ENCODE assay signal across 9 mouse cellular contexts in genomic region chr2:103700514-103700913, GRCm38 (mm10).
A peak's percentile ranks its signal among the peaks of the same experiment; 100 is the strongest.
DNase-seq lines count a peak whose midpoint lies in the region; ATAC-seq and TF ChIP-seq lines count a peak whose summit lies in the region.
"Had no signal": no experiment of that assay in that cellular context is flagged by ENCODE, and none has a peak within 500 bp of the region (broad histone marks: within the 10 kb centered on the region; RNA-seq: fewer than 3 reads in every experiment).

No protein-coding gene starts in this region.

- TF ChIP-seq EP300 in liver, postnatal 0 days (IDR thresholded peaks at IDR 0.05; ENCODE audit: low read depth): no peak
- TF ChIP-seq EP300 in stomach, postnatal 0 days (optimal IDR thresholded peaks at IDR 0.05): no peak

- intact Hi-C loops in gastrocnemius, adult 2 months (cut with DNase I): no loop called here

- no peak overlapping the region for H3K4me2 ChIP-seq in liver, postnatal 0 days (ENCODE audit: low read depth, low read length)
- H3K4me2 ChIP-seq in liver, embryonic 11.5 days: no peak overlapping the region
- H3K4me2 ChIP-seq in stomach, postnatal 0 days (replicated peaks; ENCODE audit: low read depth): no peak overlapping the region
- no peak overlapping the region for H3K4me2 ChIP-seq in hindbrain, embryonic 11.5 days (replicated peaks; ENCODE audit: low read depth, low read length)

- no peaks in the 10 kb centered on the region; the same call in 1 of the 2 replicates for H3K36me3 ChIP-seq in liver, postnatal 0 days (replicated peaks; ENCODE audit: insufficient read depth, low read length)
- H3K36me3 ChIP-seq in liver, embryonic 11.5 days (ENCODE audit: control insufficient read depth, insufficient read depth, low read length): no peaks in the 10 kb centered on the region
- peaks cover 34% of the 10 kb centered on the region for H3K36me3 ChIP-seq in embryonic facial prominence, embryonic 10.5 days (replicated peaks)
- no peaks in the 10 kb centered on the region for H3K36me3 ChIP-seq in stomach, postnatal 0 days (ENCODE audit: control insufficient read depth, insufficient read depth, low read length)
- no peaks in the 10 kb centered on the region for H3K36me3 ChIP-seq in hindbrain, embryonic 11.5 days (ENCODE audit: control insufficient read depth, insufficient read depth, low read length)

- no peaks in the 10 kb centered on the region for H3K27me3 ChIP-seq in liver, postnatal 0 days (ENCODE audit: insufficient read depth, low read length)
- H3K27me3 ChIP-seq in liver, embryonic 11.5 days (replicated peaks; ENCODE audit: control insufficient read depth, insufficient read depth, low read length): no peaks in the 10 kb centered on the region
- H3K27me3 ChIP-seq in embryonic facial prominence, embryonic 10.5 days (replicated peaks; ENCODE audit: low read depth, poor library complexity, severe bottlenecking): no peaks in the 10 kb centered on the region
- no peaks in the 10 kb centered on the region for H3K27me3 ChIP-seq in stomach, postnatal 0 days (ENCODE audit: control insufficient read depth, insufficient read depth, low read length)
- no peaks in the 10 kb centered on the region for H3K27me3 ChIP-seq in hindbrain, embryonic 11.5 days (ENCODE audit: control insufficient read depth, insufficient read depth, low read length)

- H3K4me1 ChIP-seq in liver, postnatal 0 days (ENCODE audit: insufficient read depth): no peaks in the 10 kb centered on the region
- no peaks in the 10 kb centered on the region for H3K4me1 ChIP-seq in liver, embryonic 11.5 days (replicated peaks; ENCODE audit: control insufficient read depth, insufficient read depth, low read length)
- H3K4me1 ChIP-seq in embryonic facial prominence, embryonic 10.5 days: peaks cover 16% of the 10 kb centered on the region
- no peaks in the 10 kb centered on the region for H3K4me1 ChIP-seq in stomach, postnatal 0 days (replicated peaks; ENCODE audit: control insufficient read depth, insufficient read depth)
- no peaks in the 10 kb centered on the region for H3K4me1 ChIP-seq in hindbrain, embryonic 11.5 days (replicated peaks; ENCODE audit: control insufficient read depth, insufficient read depth, low read length)

- no peak overlapping the region for H3K9ac ChIP-seq in liver, postnatal 0 days (replicated peaks)
- no peak overlapping the region for H3K9ac ChIP-seq in liver, embryonic 11.5 days (ENCODE audit: low read depth, low read length)
- H3K9ac ChIP-seq in stomach, postnatal 0 days (ENCODE audit: low read length): no peak overlapping the region
- no peak overlapping the region for H3K9ac ChIP-seq in hindbrain, embryonic 11.5 days (ENCODE audit: low read depth, low read length)

- H3K27ac ChIP-seq in gastrocnemius, adult 2 months: no peak overlapping the region
- H3K27ac ChIP-seq in liver, postnatal 0 days (ENCODE audit: low read depth): no peak overlapping the region
- H3K27ac ChIP-seq in liver, embryonic 11.5 days (ENCODE audit: low read depth, low read length): no peak overlapping the region
- peak overlapping the region; percentile 10; the same call in 1 of the 2 replicates for H3K27ac ChIP-seq in embryonic facial prominence, embryonic 10.5 days (replicated peaks)
- H3K27ac ChIP-seq in stomach, postnatal 0 days (replicated peaks): no peak overlapping the region
- H3K27ac ChIP-seq in hindbrain, embryonic 11.5 days (ENCODE audit: low read depth, low read length): no peak overlapping the region

- WGBS in liver, postnatal 0 days (ENCODE audit: insufficient replicate concordance): 83% methylated on average over 12 of the region's 12 CpGs
- 83% methylated on average over 12 of the region's 12 CpGs for WGBS in liver, embryonic 11.5 days
- 79% methylated on average over 12 of the region's 12 CpGs for WGBS in embryonic facial prominence, embryonic 10.5 days
- 73% methylated on average over 12 of the region's 12 CpGs for WGBS in stomach, postnatal 0 days
- WGBS in hindbrain, embryonic 11.5 days: 83% methylated on average over 12 of the region's 12 CpGs

- H3K4me3 ChIP-seq in gastrocnemius, adult 2 months: no peak overlapping the region
- no peak overlapping the region for H3K4me3 ChIP-seq in liver, postnatal 0 days (ENCODE audit: low read depth, low read length)
- no peak overlapping the region for H3K4me3 ChIP-seq in liver, embryonic 11.5 days (ENCODE audit: low read depth, low read length)
- no peak overlapping the region for H3K4me3 ChIP-seq in embryonic facial prominence, embryonic 10.5 days
- no peak overlapping the region for H3K4me3 ChIP-seq in stomach, postnatal 0 days (ENCODE audit: low read depth, low read length)
- no peak overlapping the region for H3K4me3 ChIP-seq in hindbrain, embryonic 11.5 days (ENCODE audit: low read depth, low read length)

- no peak for ATAC-seq in liver, postnatal 0 days
- no peak for ATAC-seq in liver, embryonic 11.5 days (replicated peaks; ENCODE audit: low FRiP score)
- ATAC-seq in stomach, postnatal 0 days (ENCODE audit: low FRiP score, low TSS enrichment): no peak; the same call in 1 of the 2 replicates
- ATAC-seq in hindbrain, embryonic 11.5 days (ENCODE audit: low FRiP score): no peak
- ATAC-seq in granulocyte monocyte progenitor cell, adult 5-6 weeks (replicated peaks; ENCODE audit: poor library complexity, severe bottlenecking): no peak; the same call in 1 of the 2 replicates

- H3K9me3 ChIP-seq in liver, postnatal 0 days (ENCODE audit: low read length): no peaks in the 10 kb centered on the region
- no peaks in the 10 kb centered on the region for H3K9me3 ChIP-seq in liver, embryonic 11.5 days (ENCODE audit: control insufficient read depth, low read length)
- H3K9me3 ChIP-seq in embryonic facial prominence, embryonic 10.5 days: no peaks in the 10 kb centered on the region
- no peaks in the 10 kb centered on the region for H3K9me3 ChIP-seq in stomach, postnatal 0 days (ENCODE audit: control insufficient read depth, low read length)
- H3K9me3 ChIP-seq in hindbrain, embryonic 11.5 days (ENCODE audit: control insufficient read depth, low read length): no peaks in the 10 kb centered on the region

- TF ChIP-seq CTCF in gastrocnemius, adult 2 months (IDR thresholded peaks at IDR 0.05): peak; percentile 54
- TF ChIP-seq CTCF in liver, postnatal 0 days (IDR thresholded peaks at IDR 0.05; ENCODE audit: low read depth): peak; percentile 39
- TF ChIP-seq CTCF in stomach, postnatal 0 days (IDR thresholded peaks at IDR 0.05; ENCODE audit: low read depth): peak; percentile 60

- DNase-seq in gastrocnemius, adult 2 months: no peak
- no peak for DNase-seq in gastrocnemius, postnatal 10 days
- no peak for DNase-seq in liver, postnatal 0 days
- DNase-seq in liver, embryonic 11.5 days (ENCODE audit: low spot score): no peak
- DNase-seq in embryonic facial prominence, embryonic 10.5 days (ENCODE audit: low spot score): peak; percentile 40
- DNase-seq in stomach, postnatal 0 days (ENCODE audit: low spot score): no peak
- DNase-seq in hindbrain, embryonic 11.5 days (ENCODE audit: low spot score): no peak
- DNase-seq: cerebellum, adult 2 months had no signal
